Mouse (Mus musculus) brain, embryonic 14.5 days (tissue): Measurements from ENCODE around the gene Igfbp6.

Experiments
- CTCF ChIP-seq: fragments of 200-500 bp; IDR thresholded peaks from 2 replicates; pipeline ENCODE4 v1.5.1; 2012; ENCODE audit warnings: inconsistent platforms, mild to moderate bottlenecking, moderate library complexity, borderline replicate concordance; ENCODE audit not compliant: insufficient read depth, insufficient read length; ENCODE audit errors: extremely low read depth
- POLR2A ChIP-seq: fragments of 200-500 bp; IDR thresholded peaks from 2 replicates; pipeline ENCODE4 v1.6.1; 2012; ENCODE audit warnings: mild to moderate bottlenecking, inconsistent platforms, borderline replicate concordance; ENCODE audit not compliant: poor library complexity, insufficient read depth, insufficient read length, severe bottlenecking; ENCODE audit errors: extremely low read depth

DNA sequence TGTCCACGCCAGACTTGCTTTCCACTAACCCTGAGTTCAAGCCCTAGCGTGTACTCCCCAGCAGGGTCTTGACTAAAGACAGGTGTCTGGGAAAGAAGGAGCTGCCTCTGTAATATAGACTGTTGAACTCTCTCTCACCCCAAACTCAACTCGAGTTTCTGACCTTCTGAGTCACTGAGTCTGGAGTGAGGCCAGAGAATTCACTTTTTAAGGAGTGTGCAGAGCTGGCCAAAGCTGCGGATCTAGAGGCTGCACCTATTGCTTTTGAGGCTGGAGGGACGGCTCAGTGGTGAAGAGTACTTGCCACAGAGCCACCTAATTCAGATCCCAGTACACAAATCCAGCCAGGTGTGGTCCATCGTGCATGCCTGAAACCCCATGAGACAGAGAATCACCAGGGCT is 23.5 kb downstream of the Igfbp6 start:
- TF ChIP-seq POLR2A (no peak), CTCF (no peak)
